Mouse (Mus musculus) right cerebral cortex, adult 18-20 months (tissue): ENCODE results near the gene Cplx1.
"Not testable (repeated sequence)": the region's sequence is repeated elsewhere in the genome, so short reads cannot be mapped to it uniquely, and the experiment has no call there.

Experiments
- DNase-seq: peaks from one replicate; pipeline ENCODE4 v3.0.0; 2022; ENCODE audit warnings: mixed read lengths

Gene Cplx1

DNA sequence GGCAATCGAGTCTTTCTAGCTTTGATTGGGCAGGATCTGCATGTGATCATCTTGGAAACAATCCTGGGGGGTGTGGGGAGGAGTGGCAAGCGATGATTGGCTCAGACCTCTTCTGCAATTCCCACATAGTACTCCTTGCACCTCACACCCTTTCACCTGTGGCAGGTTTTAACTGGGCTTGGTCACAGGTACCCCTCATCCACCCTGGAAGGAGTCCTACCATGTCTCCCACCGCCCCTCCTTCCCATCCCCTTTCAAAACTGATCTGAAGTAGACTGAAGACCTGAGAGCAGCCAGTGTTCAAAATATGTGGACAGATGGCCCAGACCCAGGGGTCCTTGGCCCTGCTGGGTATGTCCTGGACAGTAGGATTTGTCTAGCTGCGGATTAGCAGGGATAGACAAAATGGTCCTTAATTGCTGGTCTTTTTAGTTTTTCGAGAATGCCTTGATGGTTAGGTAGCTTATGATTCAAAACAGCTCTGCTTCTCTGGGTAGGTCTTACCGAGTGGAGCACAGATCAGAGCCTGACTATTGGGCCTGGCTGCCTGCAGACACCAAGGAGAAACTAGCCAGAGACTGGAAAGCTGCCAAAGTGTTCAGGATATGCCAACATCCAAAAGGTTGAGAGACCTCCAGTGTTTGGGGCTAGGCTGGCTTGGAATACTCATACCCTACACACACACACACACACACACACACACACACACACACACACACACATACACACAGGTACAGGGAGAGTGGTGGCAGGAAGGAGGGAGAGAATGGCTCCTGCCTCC, 34.1 kb downstream of the Cplx1 start:
- no peak for DNase-seq

DNA sequence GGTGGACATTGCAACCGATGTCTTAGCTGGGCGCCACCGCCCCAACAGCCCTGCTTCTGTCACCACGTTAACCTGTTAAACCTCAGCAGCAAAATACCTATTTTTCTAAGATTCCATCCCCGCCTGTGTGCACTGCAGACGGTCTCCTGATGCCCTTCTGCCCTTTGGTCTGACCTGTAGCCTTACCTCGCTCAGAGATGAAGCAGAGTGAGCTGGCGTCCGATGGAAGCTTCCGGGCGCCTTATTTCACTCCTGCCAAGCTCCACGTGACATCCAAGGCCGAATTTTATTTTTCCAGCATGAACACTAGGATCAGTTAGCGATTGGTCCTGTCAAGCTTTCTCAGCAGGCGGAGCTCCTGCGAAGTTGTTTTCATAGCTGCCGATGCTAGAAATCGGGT, 47.5 kb downstream of the Cplx1 start:
- no peak for DNase-seq

DNA sequence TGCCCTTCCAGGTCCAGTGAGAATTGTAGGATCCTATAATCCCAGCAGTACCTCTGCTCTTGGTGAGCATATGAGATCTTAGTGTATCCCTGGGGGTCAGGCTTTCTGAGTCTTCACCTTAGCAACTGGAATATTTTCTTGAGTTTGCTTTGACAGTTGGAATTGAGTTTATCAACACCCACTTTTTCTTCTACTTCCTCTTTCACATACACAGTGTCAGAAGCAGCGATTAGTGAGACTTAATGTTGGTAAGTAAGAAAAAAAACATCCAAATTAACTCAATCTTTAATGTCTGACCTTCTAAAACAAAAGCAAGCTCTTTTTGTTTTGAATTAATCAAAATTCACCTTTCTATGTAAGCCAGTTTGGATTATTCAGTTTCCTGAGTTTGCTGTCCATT, 48.3 kb downstream of the Cplx1 start:
- DNase-seq = no peak

DNA sequence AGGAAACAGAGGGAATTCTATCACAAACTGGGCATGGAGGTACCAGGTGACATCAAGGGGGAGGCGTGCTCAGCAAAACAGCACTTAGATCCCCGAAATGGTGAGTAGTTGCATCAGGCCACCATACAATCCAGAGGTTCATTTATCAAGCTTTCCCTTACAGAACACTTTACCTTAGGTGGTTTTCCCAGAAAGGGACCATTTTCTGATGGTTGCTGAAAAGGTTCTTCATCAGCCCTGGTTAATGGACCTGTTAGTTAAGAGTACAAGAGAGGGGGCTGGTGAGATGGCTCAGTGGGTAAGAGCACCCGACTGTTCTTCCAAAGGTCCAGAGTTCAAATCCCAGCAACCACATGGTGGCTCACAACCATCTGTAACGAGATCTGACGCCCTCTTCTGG, 63.7 kb downstream of the Cplx1 start:
- not testable (repeated sequence) for DNase-seq

DNA sequence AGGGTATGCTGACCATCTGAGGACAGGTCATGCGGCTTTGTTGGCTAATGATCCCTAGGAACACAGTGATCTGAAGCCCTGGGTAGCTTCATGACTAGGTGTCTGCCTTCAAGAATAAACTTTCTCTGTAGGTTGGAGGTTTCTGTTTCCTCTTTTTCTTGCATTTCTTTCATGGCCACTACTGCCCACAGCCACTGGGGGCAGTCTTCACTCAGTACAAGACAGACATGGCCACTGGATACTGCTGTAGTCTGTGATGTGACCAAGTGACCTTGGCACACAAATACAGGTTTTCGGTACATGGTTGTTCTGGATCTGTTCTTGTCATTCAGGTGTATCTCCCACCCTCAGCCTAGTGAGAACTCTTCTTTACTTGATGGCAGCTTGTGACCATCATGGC, 64.6 kb downstream of the Cplx1 start:
- DNase-seq = no peak

DNA sequence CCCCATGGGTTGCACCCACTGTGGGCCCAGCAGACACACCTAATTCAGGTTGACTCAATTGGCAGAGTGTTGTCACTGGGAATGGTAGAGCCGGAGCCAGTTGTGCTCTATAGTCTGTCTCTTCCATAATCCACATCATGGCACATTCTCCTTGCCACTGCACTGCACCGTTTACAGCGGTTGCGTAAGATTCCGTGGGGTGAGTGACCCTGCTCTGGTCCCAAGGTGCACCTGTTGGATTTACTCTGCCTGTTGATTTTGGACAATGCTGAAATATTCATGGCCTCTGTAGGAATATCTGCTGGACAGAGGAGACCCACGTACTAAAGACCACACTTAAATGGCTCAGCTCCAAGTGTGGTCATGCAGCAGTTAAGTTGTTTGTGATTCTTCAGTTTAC, 66.8 kb downstream of the Cplx1 start:
- DNase-seq = no peak

DNA sequence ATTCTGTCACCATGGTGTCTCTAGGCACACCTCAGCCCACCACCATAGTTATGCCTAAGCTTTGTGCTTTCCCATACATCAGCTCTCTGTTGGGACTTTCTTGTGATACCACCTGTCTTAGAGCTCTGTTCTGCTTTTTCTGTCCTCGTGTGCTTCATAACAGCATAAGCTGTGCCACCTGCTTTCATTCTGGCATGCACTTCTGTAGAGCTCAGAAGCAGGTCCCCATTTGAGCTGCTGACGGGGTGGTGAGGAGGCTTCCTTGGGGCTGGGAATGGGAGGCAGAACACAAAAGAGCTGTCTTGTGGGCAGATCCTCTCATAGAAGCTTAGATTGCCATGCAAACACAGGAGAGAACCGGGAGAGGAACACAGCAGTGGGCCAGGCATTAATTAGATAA, 73.8 kb downstream of the Cplx1 start:
- DNase-seq = no peak

DNA sequence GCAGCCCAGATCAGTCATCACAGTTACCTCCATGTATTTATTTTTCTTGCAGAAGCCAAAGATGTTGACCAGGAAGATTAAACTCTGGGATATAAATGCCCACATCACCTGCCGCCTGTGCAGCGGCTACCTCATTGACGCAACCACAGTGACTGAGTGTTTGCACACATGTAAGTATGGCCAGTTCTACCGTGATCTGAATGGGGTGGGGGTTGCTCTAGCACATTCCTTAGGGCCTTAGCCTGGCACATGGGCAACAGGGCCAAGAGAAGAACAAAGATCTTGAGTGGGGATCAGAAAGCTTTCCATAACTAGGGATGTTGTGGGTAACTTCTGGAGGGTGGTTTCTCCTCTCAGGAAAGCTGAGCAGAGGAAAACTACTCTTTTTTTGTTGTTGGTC, 76.1 kb downstream of the Cplx1 start:
- DNase-seq = no peak

DNA sequence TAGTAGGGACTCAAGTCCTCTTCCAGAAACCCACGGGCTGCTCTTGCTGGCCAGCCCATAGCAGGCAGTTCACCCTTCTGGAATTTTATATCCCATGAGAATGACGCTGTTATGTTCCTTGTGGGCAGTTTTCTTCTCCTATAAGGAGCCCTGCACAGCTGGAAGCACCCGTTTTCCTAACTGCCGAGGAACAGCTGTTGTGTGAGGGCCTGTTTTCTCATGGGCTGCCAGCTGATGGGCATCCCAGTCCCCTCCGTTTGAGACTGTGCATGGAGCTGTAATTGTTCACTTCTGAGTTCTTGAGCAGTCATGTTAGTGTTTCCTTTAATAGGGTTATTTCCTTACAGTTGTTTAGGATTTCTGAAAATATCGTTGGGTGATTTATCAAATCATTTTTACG, 80.2 kb downstream of the Cplx1 start:
- DNase-seq = no peak
